Mouse (Mus musculus): ENCODE data around the gene Ptprn2.

Ptprn2 gene

DNA sequence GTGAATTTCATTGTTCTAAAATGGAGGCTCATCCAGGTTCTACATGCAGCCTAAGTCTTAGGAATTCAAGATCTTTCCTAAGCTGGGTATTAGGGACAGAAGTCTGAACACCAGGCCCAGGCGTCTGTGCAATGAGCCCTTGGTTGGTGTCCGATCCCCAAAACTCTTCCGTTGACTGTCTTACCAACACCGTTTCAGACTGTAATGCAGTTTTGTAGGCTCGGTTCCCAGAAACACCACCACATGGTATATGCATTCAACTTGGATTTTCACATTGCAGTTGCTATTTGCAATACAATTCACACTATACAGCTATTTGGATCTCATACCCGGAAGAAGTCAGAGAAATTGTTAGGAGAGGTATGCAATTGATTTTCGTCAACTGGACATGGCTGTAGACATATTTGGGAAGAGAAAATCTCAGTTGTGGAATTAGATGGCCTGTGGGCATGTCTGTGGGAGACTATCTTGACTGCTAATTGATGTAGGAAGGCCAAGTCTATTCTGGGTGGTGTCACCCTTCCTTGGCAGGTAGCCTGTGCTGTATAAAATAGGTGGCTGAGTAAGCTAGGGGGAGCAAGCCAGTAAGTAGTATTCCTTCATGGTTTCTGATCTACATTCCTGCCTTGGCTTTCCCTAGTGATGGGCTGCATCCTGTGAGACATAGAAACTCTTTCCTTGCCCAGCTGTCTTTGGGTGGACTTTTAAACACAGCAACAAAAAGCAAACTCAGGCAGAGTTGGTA is 109.5 kb downstream of the Ptprn2 start:
- DNase-seq = peak; percentile 40

DNA sequence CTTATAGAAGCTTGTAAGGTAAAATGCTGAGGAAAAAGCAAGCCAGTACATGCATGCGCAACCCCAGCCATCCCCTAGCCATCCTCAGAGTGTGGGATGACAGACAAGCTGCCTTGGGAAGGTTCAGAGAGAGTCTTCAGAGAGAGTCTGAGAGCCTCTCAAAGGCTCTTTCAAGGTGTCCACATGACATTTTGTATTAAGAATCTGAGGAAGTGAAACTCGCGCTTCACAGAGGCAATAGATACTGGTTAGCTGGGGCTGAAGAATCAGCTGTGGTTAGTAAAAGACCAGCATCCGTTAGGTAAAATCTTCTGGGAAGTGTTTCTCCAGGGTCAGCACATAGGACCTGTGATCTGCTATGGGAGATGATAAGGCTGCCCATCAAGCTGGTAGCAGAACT is 110.2 kb downstream of the Ptprn2 start:
- DNase-seq = no peak

DNA sequence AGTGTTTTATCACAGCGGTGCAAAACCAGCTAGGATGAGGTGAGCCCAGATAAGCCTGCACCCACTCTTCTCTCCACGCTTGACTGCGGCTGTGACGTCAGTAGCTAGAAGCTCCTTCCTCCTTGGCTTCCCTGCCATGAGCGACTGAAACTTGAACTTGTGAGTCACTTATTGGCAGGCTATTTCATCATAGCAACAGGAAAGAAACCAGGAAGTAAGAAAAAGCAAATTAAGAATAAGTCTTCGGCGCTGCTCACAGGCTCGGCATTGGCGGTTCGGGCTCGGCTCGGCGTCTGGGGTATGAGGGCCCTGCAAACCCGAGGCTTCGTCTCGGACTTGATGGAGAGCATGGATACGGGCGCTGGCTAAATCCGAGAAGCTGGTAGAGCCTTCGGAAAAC is 111.5 kb downstream of the Ptprn2 start:
- DNase-seq = no peak

DNA sequence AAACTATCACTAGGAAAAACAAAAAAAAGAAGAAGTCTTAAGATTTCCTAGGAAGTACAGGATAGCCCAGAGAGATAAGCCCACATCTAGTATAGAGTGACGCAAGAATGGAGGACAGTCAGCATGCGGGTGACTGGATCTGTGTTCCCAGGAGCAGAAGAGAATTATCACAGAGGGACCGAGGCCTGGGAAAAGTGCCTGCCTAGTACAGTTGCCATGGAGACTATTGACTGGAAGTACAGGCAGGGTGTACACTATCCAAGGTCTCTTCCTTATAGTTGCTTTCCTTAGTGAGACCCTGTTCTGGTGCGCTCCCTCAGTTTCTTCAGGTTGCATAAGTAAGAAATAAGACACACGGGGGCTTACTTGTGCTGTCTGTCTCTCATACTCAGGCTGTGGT is 112.2 kb downstream of the Ptprn2 start:
- DNase-seq = no peak

DNA sequence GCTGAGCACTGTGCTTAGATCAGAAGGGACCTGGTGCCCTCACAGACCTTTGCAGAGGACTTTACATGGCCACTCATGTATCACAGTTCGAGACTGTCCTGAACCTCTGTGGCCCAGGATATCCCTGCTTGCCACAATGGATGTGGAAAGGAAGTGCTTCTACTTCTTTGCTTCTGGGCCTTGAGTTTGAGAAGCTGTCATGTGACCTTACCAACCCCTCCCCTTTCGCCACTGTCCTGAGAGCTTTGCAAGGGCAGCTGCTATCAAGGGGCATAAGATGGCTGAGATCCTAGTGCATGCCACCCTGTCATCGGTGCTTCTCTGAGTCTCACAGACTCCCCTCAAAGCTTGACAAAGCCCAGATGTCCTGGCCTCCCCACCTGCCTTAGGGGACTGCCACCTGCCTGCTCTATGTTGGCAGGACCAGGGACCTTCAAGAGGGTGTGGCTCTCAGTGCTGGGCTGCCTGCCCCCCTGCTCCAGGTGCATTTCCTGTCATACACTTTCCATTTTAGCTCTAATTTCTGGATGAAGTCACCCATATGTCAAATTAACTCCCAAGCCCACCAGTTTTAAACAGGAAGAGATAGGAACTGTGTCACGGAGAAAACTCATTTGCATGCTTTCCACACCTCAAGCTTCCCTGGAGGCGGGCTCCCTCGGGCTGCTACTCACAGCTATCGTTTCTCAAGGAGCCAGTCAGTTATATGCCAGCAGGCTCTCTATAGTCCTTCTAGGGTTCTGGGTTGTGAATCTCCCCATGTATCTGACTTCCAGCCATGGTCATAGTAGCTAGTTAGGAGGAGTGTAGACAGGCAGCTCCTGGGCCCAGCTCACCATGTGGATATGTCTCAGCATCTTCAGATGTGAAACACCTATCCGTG is 112.8 kb downstream of the Ptprn2 start:
- peak; percentile 54 for DNase-seq

DNA sequence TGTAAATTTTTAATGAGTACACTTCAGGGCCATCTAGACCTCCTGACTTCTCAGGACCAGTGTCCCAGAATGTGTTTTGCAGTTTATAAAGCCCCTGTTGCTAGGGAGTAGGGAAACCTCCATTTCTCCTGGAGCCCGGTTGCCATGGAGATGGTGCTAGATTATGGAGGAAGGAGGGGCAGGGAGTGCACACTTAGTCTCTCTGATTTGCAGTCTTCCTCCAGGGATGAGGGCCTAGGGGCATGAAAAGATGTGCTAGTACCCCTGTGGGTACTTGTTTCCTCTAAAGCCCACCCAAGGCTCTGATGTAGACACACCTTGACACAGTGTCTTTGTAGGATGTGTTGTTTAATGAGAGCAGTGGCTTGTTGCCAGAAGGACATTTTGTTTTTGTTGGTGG is 114.0 kb downstream of the Ptprn2 start:
- DNase-seq = peak; percentile 55

DNA sequence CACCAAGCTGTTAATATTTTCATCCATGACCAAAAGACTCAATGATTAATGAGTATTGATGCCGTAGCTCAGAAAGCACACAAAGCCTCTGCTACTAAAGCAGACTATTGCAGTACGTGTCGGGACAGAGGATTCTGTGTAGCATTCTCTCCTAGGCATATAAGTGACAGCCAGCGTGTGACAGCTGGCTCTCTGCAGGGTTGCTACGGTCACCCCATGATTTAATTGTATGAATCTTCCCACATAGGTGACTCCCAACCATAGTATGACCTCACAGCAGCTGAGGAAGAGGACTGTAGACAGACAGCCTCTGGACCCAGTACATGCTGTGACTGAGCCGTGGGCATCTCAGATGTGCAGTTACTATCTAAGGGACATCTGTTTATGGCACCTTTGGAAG is 114.5 kb downstream of the Ptprn2 start:
- no peak for DNase-seq

DNA sequence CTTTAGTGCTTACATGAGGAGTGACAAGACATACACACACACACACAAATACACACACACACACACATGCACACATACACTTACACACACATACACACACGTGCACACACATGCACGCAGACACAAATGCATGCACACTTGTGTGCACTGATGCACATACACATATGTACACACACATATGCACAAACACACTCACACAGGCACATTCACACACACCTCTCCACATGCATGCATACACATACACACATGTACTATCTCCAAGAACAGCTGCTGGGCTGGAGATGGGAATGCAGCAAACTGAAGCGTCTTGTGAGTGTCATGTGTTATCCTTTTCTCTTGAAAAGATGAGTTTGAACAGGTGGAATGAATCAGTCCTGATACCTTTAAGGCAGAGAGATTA is 115.9 kb downstream of the Ptprn2 start:
- no peak for DNase-seq

DNA sequence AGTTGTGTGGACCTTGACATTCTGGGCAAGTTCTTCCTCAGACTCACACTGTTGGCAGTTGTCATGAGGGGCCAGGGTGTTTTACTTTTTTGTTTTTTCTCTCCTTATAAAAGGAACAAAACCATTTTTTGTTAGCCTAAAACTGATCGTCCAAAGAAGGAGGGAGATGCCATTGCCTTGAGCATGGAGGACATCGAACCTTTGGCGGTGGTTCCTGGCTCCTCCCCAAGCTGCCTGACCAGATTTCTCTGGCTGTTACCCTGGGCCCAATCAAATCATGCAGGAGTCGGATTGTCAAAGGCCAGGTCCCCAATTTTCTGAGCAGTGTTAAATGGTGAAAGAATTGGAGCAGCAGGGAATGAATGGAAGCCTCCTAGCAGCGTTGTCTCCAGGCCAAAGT is 116.4 kb downstream of the Ptprn2 start:
- no peak for DNase-seq

DNA sequence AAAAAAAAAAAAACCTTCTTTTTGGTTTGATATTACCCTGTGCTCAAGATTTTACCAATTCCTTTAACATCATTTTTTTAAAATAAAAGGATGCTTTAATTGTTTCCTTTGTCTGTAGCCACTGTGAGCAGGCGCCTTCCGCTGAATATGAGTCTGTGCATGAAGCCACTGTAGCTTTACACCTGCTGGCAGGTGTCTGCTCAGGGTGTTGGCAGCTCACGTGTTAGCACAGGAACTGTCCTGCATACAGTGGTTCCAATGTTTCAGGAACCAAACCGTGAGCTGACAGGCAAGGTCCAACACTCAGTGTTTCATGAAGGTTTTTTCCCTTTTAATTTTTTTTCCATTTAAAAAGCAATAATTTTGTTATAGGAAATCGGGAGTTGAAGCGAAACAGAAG is 123.1 kb downstream of the Ptprn2 start:
- DNase-seq = no peak

DNA sequence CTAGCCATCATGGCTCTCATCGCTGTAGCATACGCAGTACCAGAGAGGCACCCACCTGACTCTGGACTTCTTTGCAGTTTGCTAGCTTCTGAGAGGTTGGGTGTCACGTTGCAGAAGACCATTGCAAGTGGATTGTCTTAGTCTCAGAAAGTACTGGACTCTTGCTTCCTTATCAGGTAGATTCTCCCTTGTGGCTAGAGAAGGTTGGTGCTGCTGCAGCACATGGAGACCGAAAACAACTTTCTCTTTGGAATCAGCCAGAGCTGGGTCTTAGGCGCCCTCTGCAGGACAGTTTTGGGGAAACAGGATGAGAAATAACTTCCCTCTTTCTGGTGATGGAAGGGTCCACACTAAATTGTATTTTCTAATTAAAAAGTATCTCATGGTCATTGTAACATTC is 134.3 kb downstream of the Ptprn2 start:
- peak; percentile 72 for DNase-seq

DNA sequence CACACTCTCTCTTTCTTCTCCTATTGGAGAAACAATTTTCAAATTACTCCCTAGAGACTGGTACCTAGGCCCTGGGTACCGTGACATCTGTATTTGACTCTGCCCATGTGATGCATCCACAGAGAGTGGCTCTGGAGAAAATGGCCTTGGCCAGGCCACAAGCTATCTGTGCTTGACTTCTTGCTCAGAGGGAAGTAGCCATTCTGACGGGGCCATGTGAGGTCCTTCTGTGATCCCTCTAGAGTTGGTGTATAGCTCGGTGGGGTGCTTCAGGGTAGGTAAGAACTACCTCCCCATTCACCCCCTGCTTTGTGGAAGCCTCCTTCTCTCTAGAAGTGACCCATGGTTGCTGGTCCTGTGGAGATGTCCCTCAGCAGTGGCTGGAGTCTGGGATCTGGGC is 134.8 kb downstream of the Ptprn2 start:
- DNase-seq = no peak

DNA sequence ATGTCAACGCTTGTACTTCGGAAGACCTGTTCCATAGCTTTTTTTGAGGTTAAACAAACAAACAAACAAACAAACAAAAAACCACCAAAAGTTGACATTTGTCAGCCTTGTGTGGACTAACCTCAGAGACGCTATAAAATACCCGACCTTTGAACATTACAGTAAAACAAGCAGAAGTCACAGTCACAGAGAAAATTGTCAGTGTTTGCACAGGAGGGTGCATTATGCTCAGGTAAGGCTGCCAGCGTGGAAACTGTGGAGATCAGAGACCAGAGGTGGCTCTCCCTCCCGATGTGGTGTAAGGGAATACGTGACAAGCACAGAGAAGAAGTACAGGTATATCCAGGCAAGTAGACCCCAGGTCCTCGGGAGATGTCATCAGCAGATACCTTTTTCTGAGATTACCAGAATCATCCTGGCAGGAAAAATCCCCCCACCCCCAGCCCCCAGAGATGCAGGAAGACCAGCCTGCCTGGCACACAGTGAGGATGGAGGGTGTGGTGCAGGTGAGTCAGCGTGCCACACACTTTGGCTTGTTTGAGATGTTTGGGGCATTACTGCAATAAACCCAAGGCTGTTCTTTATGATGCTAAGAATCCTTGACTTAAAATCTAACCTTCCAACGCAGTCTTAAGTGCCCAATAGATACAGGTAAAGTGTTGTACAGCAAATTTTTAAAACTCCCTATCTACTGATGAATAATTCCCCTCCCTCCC is 136.0 kb downstream of the Ptprn2 start:
- no peak for DNase-seq

DNA sequence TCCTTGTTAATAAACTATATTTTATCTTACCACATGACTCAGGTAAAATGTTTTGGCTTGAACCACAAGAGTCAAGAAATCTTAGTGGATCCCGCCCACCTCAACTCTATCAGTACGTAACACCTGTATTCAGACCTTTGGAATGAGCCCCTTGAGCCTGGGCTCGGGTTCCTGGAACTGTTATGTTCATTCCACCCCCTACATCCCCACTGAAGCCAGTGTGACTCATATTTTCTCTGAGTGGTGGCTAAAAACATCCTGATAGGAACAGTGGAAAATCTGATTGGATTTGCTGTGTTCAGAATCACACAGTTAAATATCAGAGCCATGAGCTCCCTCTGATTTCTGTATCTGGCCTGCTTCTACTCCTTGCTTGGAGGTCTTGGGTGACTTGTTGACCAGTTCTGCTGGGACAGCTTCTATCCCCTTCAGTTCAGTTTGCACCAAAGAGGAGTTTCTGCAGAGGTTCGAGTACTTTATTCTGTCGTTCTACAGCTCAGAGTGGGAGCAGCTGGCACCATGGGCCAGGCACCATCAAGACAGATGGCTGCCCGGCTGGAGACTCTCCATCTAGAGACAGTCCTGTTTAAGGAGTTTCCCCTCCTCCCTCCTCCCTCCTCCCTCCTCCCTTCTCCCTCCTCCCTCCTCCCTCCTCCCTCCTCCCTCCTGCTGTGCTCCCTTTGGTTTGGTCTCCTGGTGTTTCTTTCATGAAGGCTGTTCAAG is 137.3 kb downstream of the Ptprn2 start:
- DNase-seq = peak; percentile 79

DNA sequence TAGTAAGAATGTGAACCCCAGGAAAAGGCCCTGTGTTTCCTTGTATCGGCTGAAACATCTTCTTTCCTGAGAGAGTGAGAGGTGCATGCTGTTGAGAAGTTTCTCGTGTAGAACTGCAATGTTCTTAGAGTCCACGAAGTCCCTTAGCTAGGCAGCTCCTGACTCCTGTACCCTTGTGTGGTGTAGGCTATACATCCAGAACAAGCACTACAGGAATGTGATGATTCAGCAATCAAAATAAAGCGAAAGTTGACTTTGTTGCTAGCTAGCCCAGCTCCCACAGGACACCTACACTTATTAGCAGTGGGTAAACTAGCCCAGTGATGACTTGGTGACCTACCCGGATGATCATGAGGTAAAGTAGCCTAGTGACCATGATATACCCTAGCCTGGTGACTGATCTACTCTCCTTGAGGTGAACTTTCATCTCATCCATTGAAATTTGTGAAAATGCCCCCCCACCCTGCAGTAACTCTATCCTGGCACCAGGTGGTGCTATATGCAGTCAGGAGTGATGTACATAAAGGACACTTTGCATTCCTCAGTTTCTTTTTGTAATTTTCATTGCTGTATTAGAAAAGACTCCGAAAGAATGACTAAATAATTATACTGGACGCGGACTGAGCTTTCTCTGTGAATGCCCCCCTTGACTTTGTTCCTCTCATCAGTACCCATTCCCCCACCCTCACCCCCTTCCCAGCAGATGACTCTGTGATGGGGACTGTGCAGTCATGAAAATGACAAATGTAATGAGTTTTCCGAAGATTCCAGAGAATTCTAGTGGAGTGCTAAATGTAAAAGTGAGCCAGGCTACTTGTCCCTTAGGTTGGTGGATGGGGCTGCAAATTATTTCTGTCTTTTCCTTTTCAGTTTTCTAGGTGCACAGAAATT is 140.1 kb downstream of the Ptprn2 start:
- peak; percentile 47 for DNase-seq

DNA sequence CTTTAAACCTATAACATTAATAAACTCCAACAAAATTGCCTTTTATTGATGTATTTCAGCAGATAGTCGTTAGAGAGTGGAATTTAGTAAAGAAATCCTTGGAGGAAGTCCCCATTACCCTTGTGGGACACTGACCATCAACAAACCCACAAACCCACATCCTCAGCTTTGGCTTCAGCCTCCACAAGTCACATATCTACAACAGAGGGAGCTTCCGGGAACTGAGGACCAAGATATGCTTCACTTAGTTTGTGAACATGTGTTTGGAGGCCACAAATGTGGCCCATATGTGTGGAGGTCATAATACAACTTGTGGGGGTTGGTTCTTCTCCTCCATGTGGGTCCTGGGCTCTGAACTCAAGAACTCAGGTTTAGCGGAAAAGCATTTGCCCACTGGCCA is 143.5 kb downstream of the Ptprn2 start:
- DNase-seq = no peak

DNA sequence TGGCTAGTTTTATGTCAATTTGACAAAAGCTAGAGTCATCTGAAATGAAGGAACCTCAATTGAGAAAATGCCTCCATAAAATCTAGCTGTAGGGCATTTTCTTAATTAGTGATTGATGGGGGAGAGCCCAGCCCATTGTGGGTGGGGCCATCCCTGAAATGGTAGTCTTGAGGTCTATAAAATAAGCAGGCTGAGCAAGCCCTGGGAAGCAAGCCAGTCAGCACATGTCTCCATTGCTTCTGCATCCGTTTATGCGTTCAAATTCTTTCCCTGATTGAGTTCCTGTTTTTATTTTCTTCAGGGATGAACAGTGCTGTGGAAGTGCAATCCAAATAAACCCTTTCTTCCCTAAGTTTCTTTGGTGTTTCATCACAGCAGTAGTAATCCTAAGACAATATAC is 152.0 kb downstream of the Ptprn2 start:
- no peak for DNase-seq

DNA sequence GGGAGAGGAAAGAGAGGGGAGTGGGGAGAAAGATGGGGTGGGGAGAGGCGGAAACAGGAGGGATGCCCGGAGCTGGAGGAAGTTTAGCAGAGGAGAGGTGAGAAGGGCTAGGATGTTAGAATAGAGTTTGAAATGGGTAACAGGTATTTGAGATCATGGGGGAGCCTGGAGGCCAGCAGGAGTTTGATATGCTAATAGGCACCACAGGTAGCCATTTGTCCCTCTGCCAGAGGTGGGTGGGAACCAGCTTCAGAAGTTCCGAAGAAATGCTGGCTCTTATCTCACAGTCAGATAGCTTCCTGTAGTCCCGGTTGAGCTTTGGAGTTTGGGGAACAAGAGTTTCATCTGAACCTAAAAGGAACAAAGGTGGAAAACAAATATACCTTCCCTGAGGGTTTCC is 155.4 kb downstream of the Ptprn2 start:
- DNase-seq = no peak

DNA sequence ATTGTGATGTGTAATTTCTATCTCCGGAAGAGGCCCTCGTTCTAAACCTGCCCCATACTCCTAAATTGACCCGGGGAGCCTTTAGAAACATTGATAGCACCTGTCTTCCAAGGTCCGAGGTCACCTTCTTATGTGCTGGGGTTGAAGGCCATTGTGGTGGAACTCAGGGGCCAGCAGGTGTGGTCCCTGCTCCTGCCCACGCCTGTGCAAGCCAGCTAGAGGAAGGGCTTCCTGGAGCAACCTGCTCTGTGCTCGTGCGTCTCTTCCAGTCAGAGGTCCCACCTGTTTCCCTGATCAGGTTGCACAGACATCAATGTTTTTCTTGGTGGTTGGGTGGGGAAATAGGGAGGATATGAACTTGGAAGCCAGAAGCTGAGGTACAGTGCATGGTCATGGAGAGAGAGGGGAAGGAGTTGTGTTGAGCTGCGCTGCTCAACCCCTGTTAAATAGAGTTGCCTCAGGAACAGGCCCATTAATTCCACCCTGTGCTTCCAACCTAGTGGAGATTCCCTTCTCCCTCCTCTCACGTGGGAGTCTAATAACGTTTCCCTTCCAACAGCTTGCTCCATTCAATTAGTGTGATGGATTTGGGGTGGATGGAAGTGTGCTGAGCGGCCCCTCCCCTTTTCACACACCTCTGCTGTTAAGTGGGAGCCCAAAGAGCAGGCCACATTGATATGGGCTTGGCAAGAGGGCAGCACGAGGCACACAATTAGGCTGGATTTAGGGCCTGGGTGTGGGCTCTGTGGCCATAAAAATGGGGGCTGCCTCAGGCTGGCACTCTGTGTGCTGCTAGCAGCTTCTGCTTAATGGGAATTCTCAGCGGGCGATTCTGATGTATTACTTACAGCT is 156.0 kb downstream of the Ptprn2 start:
- no peak for DNase-seq

DNA sequence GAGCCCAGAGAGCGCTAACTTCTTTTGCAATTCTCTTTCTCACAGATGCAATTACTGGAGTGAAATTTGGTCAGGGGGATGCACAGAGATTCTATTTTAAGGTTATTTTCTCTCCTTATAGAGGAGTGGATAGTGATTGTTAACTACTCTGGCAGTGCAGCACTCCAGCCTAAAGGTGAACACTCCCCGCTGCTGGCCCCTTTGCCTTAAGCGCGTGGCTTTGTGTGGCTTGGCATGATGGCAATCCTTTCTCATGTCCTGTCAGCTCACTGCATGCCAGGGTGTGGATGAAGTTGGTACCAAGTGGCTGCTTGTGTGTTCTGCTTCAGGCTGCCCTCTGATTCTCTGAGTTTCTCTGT is 156.7 kb downstream of the Ptprn2 start:
- no peak for DNase-seq

DNA sequence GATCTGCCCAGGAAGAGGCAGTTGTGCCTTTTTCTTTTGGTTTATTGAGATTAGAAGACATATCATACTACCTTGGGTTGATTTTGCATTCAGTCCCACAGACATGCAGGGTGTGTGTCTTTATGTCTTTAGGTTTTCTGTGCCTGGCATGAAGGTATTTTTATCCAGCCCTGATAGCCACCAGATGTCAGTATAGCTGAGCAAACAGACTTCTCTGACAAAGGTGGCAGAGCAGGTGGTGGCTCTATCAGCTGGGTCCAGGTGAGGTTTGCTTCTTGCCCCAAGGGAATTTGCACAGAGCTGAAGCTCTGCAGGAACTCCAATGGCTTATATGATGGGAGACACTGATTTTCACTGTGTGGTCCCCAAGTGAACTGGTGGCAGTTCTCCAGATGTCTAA is 161.3 kb downstream of the Ptprn2 start:
- DNase-seq = no peak

All from right cerebral cortex, postnatal 25 days (tissue).